Mouse (Mus musculus) left cerebral cortex, postnatal 14 days (tissue): Measurements from ENCODE around the gene Col6a6. TPM values are rescaled to one million over a fixed set of nuclear protein-coding genes. Genes with fewer than 3 reads are reported as not detected.
"Not testable (repeated sequence)": the region's sequence is repeated elsewhere in the genome, so short reads cannot be mapped to it uniquely, and the experiment has no call there.

Experiments
- DNase-seq, 2 experiments: peaks; one replicate each; pipeline ENCODE4 v3.0.0; 2021 to 2022; ENCODE audit warnings: low spot score in 2 of 2, mixed read lengths in 1 of 2
- intact Hi-C: fragments of 180-260 bp; cut with DNase I; formaldehyde crosslinking; loops from one replicate; pipeline ENCODE4 v1.15.1; 2025
- long read RNA-seq, 2 experiments: library from polyadenylated mRNA; stranded (forward); transcript quantifications; one replicate each; pipeline ENCODE4 v2.0.0; 2021
- total RNA-seq, 2 experiments: library from RNA; stranded (reverse); gene quantifications; 2 replicates each; pipeline ENCODE4 v1.2.3; 2021

Gene Col6a6
- total RNA-seq, result under 1 TPM; 0.49 to 0.51 TPM
- long read RNA-seq, experiment 1, result 0 reads
- long read RNA-seq, experiment 2, result 0 reads

DNA sequence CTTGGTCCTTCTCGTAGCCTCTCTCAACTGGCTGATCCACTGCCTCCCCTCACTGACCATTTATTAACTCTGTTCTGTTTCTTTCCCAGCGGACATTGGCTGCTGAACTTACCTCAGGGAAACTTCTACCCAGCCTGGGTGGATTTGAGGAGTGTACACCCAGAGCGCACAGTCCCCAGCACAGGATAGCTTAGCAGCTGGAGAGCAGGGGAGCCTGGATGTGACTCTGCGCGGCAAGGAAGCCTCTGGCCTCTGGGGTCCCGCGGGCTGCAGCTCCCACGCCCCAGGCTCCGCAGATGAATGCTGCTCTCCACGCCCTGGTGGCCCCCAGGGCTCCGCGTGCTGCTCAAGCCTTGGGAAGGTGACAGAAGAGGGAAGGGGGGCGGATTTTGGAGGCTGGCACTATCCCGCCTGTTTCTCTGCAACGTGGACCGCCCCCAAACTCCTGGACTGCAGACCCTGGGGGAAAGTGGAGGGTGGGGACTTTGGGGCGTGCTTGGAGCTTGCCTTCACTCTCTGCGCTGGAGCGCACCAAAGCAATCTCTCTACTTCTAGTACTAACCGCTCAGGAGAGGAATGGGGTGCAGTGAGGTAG is at the start of gene Col6a6:
TSS of gene Col6a6 (minus strand) at position 370 of the 595 bp plus-strand sequence.
- no peak for DNase-seq
- intact Hi-C loops, result no loop called here

DNA sequence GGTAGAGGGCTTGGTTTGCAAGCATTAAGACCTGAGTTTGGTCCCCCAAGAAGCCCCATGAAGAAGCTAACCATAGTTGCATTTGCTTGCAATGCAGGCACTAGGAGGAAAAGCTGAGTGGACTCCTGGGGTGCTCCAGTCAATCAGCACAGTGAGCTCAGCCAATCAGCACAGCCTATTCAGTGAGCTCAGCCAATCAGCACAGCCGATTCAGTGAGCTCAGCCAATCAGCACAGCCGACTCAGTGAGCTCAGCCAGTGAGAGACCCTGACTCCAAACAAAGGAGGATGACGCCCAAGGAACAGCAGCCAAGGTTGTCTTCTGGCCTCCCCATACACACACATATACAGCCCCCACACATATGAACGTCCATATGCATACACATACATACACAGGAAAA is 48.2 kb upstream of the Col6a6 start:
- no peak for DNase-seq
- intact Hi-C loops, result no loop called here

DNA sequence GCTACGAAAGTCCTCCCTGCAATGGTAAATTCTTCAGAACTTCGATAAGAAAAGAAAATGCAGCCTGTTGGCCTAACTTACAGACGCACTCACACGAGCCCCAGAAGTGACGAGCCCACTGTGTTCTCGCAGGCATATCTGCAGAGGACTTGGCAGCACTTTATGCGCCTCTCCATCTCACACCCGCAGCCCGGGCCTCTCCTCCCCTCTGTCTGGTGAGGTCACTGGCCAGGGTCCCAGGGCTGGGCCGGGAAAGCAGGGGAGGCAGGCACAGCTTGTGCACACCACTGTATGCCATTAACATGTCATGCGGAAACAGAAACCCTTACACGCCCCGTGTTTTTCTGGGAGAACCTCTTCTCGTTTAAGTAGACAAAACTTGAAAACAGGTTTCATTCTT is 43.7 kb upstream of the Col6a6 start:
- intact Hi-C loops, result no loop called here
- DNase-seq, result no peak

GRCm38 (mm10) chr9:105857773-105858172 is 29.8 kb upstream of the Col6a6 start:
- intact Hi-C loops, result loop anchor here (2.0 to 5.0 kb wide), 2 partner anchors 130 to 361 kb away; no protein-coding TSS in a partner anchor
- peak; percentile 75 to 81 for DNase-seq

GRCm38 (mm10) chr9:105852778-105853065 is 24.8 kb upstream of the Col6a6 start:
- DNase-seq, result no peak
- intact Hi-C loops, result no loop called here

DNA sequence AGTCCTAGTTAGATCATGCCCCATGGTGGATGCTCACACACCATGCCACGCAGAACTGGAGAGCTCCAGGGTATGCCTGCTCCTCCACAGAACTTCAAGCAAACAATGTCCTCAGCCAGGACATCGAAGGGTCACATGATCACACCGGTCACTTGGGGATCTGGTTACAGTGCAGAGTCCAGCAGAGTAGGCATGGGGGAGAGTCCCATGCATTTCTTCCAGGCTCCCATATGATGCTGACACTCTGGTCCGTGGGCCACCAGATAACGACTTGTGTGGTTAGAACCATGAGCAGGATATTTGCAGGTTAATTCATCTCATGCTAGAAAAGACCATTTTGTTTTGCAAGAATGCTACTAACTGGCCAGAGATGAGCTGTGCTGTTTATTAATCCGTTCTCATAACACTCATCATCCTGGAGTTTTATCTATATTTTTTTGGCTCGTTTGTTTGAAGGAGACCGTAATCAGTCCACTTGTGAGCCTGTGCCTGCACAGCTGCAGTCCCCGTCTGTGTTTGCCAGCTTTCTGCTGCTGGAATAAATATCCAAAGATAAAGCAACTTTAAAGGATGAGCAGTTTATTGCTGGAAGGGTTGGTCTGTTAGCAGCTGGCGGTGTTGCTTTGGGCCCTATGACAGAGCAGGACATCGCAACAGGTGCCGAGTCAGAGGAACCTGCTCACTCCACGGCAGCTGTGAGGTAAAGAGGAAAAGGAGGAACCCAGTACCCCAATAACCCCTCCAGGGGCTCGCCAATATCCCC is 24.2 kb upstream of the Col6a6 start:
- intact Hi-C loops, result no loop called here
- DNase-seq, result no peak

GRCm38 (mm10) chr9:105851011-105851410 is 23.1 kb upstream of the Col6a6 start:
- intact Hi-C loops, result no loop called here
- DNase-seq, result no peak

DNA sequence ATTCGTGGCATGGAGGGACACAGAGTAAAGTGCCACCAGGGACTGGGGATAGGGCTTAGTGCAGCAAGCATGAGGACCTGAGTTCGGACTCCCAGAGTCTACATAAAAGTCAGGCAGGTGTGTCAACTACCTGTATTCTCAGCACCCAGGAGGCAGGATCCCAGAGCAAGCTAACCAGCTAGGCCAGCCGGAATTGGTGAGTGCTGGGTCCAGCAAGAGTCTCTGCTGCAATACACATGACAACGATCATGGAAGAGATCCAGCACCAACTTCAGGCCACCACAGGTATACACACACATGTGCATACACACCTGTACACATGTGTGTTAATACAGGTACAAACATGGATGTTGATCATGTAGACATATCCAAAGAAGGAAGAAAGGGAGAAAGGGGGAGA is 20.4 kb upstream of the Col6a6 start:
- intact Hi-C loops, result no loop called here
- no peak for DNase-seq

DNA sequence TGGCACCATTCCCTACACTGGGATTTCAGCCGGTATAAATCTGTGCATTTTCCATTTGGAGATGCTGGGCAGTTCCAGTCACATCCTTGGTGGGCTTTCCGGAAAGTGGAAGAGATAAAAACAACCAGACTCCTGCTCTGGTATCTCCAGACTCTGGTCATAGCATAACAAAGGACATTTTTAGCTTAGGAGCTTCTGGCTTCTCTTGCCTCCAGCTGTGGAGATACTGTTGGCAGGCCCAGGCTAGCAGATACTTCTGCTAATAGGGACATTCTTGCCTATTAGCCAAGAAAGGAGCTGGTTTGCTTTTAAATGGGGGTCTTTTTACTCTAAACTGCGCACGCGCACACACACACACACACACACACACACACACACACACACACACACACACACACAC is 19.3 kb upstream of the Col6a6 start:
- intact Hi-C loops, result no loop called here
- DNase-seq, result no peak

DNA sequence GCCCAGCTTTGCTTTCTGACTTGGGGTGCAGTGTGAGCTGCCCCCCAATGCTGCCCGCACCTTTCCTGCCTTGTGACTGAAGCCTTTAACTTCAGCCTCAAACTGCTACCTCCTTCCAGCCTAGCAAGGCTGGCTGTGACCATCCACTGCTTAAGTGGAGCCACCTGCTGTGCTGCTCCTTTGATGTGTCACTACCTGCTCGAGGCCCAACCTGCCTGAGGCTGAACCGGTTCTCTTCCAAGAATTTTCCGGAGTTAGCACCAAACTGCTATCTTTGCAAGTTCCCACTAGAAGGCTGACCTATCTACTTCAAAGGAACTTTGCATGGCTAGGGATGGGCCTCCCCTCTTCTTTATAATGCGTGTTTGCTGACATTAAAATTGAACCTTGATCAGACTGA is 13.4 kb upstream of the Col6a6 start:
- intact Hi-C loops, result not testable (repeated sequence)

DNA sequence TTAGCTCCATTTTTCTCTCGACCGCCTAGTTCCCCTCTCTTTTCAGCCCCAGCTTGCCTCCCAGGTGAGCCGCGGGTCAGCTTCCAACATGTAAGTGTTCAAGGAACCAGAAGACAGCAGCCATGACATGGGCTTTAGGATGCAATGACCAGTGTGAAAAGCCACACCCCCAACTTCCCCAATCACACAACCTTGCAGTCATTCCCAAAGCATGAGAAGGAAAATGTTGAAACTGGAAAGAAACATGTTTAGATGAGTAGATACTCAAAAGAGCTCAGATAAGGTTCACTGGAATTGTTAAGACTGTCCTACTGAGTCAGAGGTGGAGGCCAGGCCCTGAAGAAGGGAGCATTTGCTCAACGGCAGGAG is 11.2 kb upstream of the Col6a6 start:
- DNase-seq, result no peak
- intact Hi-C loops, result no loop called here

More for the DNA sequence above, 13.4 kb upstream of the Col6a6 start:
- DNase-seq, result not testable (repeated sequence)

DNA sequence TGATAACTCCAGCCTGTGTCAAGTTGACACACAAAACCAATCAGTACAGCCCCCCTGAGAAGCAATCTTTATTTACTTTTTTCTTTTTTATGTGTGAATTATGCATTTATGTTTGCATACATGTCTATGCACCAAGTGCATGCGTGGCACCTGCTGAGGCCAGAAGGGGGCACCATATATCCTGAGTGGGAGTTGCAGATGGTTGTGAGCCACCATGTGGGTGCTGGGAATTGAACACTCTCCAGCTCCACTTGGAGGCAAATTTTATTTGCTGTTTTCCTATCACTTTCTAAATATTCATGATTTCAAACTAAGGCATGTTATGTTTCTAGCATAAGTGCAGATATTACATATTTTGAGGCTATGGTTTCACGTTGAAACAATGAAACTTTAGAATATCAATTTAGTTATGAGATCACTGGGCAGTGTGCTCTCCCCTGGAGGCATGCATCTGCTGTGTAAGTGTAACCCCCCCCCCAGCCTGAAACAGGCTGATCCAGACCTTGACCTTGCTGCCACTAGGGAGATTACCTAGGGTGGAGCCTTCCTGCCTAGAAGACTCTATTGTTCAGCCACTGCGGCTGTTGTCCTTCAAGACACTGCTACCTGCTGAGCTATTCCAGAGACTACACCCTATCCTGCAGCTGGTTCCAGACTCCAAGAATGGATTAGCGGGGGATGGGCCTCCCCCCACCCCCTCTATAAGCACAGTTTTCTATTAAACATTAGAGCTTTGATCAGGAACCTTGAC is 10.6 kb upstream of the Col6a6 start:
- DNase-seq, result no peak
- intact Hi-C loops, result no loop called here

DNA sequence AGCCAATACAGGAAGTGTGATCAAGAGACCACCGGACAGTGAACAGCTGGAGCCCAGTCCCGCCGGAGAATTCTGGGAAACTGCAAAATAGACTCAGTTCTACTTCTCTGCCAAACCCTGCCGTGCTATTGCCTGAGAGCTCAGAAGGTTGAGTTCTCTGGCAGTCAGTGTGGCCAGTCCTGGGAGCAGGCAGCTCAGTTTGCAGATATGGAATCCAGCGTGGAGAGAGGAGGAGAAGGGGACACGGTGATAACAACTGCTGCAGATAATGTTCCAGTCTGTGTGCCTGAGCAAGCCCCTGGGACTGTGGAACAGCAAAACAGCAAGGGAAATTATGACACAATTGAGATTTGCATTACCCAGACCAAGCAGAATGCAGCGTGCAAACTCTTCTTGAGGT is 7.6 kb upstream of the Col6a6 start:
- intact Hi-C loops, result no loop called here
- no peak for DNase-seq

DNA sequence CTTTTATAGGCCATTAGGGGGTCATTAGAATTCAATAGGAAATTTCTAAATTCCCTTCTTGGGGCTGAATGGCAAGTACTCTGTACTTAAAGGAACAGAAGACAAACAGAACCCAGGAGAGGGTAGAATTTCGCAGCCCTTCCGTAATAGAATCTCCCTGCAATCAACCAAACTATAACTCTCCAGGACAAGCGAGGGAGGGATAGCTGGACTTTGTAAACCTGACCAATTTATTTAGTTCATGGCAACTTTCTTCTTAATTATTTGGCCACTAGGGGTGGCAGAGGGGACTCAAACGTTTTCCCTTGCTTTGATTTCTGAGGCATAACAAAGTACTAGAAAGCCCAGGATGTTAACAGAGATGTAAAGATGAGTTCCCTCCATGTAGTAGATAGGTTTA is 6.8 kb upstream of the Col6a6 start:
- intact Hi-C loops, result no loop called here
- no peak for DNase-seq

- DNase-seq, result no peak
- intact Hi-C loops, result no loop called here
These were observed 3.3 kb upstream of the Col6a6 start for GRCm38 (mm10) chr9:105831291-105831690.

DNA sequence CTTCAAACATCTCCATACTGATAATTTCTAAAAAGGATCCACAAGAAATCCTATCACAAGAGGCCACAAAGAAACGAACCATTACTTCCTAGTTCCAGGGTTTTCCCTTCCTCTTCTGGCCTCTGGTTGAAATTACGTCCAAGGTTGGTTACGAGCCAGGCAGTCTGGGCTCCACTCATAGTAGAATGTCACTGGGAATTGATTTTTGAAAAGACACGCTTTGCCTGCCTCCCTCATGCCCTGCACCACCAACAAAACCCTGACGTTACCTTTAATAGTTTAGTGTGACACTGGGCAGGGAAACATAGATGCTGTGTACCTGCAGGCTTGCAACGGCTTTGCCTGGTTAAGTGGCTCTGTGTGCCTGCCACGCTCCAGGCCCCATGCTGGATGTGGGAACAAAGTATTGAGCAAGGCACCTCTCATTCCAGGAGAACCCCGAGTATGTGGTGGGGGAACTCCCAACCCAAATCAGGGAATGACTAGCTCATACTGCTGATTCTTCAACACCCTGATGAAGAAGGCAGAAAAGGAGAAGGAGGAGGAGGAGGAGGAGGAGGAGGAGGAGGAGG is 798 bp downstream of the Col6a6 start:
- no peak for DNase-seq
- intact Hi-C loops, result no loop called here

DNA sequence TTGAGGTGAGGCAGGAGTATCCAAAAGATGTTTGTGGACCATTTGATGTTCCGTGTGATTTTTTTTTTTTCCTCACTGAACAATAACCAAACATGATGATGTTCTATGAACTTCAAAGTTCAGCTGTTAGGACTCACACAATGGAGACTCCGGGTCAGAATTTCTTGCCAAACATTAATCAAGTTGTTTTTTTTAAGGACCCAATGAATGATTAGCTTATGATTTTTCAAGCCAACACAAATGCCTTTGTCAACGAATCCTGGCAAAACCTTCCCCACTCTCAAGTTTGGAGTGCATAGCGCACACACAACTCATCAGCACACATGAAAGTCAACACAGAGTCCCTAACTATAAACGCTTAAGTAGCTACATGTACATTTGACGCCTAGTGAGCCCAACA is 7.2 kb downstream of the Col6a6 start:
- no peak for DNase-seq
- intact Hi-C loops, result no loop called here

DNA sequence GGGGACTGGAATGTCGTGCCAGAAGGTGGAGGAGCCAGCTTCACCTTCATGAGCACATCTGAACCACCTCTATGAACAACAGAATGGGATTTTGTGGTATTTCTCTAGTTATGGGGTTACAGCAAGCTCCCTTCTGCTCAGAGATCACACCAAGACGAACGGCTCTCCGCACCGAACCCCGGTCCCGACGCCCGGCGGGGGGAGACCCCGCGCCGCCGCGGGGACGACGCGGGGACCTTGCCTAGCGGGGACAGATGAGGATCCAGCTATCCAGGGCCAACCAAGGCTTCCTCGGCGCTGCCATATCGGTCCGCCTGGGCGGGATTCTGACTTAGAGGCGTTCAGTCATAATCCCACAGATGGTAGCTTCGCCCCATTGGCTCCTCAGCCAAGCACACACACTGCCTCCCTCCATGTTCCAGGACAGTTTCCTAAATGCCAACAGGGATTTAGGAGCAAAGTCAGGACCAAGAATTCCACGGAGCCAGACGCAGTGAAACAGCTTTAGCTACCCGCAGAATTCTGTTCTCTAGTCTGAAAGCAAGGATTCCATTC is 8.7 kb downstream of the Col6a6 start:
- DNase-seq, result no peak
- intact Hi-C loops, result no loop called here

DNA sequence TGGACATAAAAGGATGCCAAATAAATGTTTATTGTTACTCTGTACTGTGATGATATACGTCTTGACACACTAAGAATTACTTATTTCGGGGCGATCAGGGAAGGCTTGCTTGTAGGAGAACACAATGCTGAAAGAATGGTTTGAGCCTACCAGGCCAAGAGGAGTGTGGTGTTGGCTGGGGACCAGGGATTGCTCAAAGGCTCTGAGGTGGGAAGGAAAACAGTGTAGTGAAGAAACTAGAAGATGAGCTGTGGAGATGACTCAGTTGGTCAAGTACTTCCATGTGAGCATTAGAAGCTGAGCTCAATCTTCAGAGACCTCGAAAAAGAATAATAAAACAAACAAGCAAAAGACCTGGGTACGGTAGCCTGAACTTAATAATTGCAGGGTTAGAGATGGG is 13.5 kb downstream of the Col6a6 start:
- intact Hi-C loops, result no loop called here
- DNase-seq, result no peak

DNA sequence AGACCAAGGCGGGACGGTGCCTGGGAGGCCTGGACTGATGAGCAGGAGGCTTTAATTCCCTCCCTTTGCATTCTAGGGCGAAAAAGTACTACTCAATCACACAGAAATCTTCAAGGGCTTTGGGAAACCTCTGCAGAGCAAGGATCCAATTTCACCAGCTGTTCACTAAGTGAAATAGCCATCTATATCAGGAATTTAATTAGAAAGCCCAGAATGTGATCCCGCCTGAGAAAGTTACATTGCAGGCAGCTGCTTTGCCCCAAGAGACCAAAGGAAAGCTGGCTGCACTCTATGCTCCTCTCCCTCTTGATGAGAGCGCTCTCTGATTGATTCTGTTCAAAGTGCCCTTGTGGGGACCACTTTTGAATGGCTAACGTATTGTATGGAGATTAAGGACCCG is 16.5 kb downstream of the Col6a6 start:
- intact Hi-C loops, result no loop called here
- DNase-seq, result no peak
